Mouse (Mus musculus) neural tube, embryonic 12.5 days (tissue): Measurements from ENCODE around the gene Fam102a. TPM values are rescaled to one million over a fixed set of nuclear protein-coding genes. Genes with fewer than 3 reads are reported as not detected.

ENCODE experiments used
- ATAC-seq: fragments of 200-750 bp; cut with Nextera tagmentation; 2 replicates; pipeline ENCODE4 v1.8.0; 2017; ENCODE audit warnings: low read depth, mild to moderate bottlenecking, moderate TSS enrichment, moderate library complexity; ENCODE audit not compliant: low FRiP score
- H3K27ac ChIP-seq: fragments of 300-500 bp; sonication (generic); 2 replicates; pipeline ENCODE4 v1.5.1; 2016
- H3K27me3 ChIP-seq: fragments of 300-500 bp; sonication (generic); replicated peaks from 2 replicates; pipeline ENCODE4 v1.6.1; 2016; ENCODE audit warnings: mild to moderate bottlenecking
- H3K36me3 ChIP-seq: fragments of 300-500 bp; sonication (generic); 2 replicates; pipeline ENCODE4 v1.6.1; 2016; ENCODE audit warnings: mild to moderate bottlenecking
- H3K4me1 ChIP-seq: fragments of 300-500 bp; sonication (generic); 2 replicates; pipeline ENCODE4 v1.6.1; 2016
- H3K4me2 ChIP-seq: fragments of 300-500 bp; sonication (generic); replicated peaks from 2 replicates; pipeline ENCODE4 v1.6.1; 2016; ENCODE audit warnings: mild to moderate bottlenecking
- H3K4me3 ChIP-seq: fragments of 300-500 bp; sonication (generic); 2 replicates; pipeline ENCODE4 v1.5.1; 2016
- H3K9ac ChIP-seq: fragments of 300-500 bp; sonication (generic); 2 replicates; pipeline ENCODE4 v1.6.1; 2016; ENCODE audit warnings: mild to moderate bottlenecking
- H3K9me3 ChIP-seq: fragments of 300-500 bp; sonication (generic); 2 replicates; pipeline ENCODE4 v1.6.1; 2016; ENCODE audit warnings: mild to moderate bottlenecking
- WGBS: fragments of 180-500 bp; shearing (Covaris S2); methylation state at CpG from one replicate; pipeline ENCODE4 v1.1.7; 2016; 5-methylcytosine and 5-hydroxymethylcytosine counted together
- polyA plus RNA-seq: library from polyadenylated mRNA; unstranded; fragments of >200 nt; fragmentation: Nextera tagmentation; extraction: Ambion mirVana; gene quantifications from 2 replicates; pipeline ENCODE4 v1.2.1, GENCODE M21; 2016

Gene Fam102a
- polyA plus RNA-seq, 1 experiment from 2014 or later: 14.4 TPM

DNA sequence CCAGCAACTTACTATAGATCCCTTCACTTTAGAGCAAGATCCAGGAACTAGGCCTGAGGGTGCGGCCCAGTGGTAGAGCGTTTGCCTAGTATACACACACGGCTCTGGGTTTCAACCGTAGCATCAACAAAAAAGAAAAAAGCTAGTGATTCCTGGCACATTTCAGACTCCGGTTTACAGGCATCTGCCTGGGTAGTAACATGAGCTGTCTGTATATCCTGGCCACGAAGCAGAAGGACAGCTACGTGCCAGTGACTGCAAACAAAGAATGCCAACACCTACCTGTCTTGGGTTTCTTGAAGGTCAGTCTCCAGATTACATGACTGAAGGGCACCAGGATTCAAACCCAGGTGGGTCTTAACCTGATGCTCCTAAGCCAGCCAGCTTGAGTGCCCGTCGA is 14.0 kb downstream of the Fam102a start:
- H3K4me3 ChIP-seq: no peak overlapping the region
- 89% methylated on average over 9 of the region's 9 CpGs for WGBS
- H3K27ac ChIP-seq: no peak overlapping the region
- no peak for ATAC-seq
- no peaks in the 10 kb centered on the region for H3K27me3 ChIP-seq
- H3K4me1 ChIP-seq: peaks cover 5% of the 10 kb centered on the region; the same call in 1 of the 2 replicates
- no peak overlapping the region for H3K9ac ChIP-seq
- no peaks in the 10 kb centered on the region for H3K9me3 ChIP-seq
- 0 out of 2 replicates have a peak, but pooled peaks cover 7% of the 10 kb centered on the region for H3K36me3 ChIP-seq
- H3K4me2 ChIP-seq: no peak overlapping the region

DNA sequence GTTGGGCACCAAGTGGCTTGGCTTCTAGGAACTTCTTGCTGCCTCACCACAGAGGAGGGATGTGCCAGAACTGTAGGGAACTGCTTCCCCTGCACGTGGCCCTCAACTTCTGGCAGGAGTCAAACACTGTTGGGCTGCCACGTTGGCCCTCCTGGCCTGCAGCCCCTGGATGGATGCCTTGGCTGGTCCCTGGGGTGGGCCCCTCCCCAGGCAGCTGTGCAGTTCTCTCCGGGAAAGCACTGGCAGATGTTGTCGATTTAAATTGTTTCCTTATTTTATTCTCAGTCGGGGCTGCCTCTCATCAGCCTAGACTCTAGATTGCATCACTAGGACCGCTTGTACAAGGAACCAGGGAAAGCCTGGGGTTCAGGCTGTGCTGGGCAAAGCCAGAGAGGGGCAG is 14.6 kb downstream of the Fam102a start:
- Histone ChIP-seq H3K4me2 (no peak overlapping the region), H3K4me1 (peaks cover 5% of the 10 kb centered on the region; the same call in 1 of the 2 replicates), H3K36me3 (0 out of 2 replicates have a peak, but pooled peaks cover 7% of the 10 kb centered on the region), H3K4me3 (no peak overlapping the region), H3K27ac (no peak overlapping the region), H3K9ac (no peak overlapping the region), H3K27me3 (no peaks in the 10 kb centered on the region), H3K9me3 (no peaks in the 10 kb centered on the region)
- no peak for ATAC-seq
- WGBS: 86% methylated on average over 6 of the region's 6 CpGs

DNA sequence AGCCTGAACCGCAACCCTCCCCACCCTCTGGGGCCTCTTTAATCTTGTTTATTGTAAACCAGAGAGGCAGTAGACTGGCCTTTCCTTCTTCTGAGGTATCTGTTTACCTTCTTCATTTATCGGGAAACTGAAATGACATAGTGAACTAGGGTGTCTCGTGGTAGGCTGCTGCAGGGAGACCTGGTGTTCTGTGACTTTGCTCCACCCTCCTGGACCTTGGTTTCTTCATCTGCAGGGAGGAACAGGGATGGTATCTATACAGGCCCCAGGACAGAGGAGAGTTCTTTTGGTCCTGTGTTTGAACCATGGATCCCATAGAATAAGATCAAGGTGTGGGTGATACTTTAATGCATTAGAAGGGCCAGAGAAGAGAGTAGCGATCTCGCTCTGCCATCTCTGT is 16.1 kb downstream of the Fam102a start:
- 86% methylated on average over 5 of the region's 5 CpGs for WGBS
- Histone ChIP-seq H3K9ac (no peak overlapping the region), H3K36me3 (0 out of 2 replicates have a peak, but pooled peaks cover 3% of the 10 kb centered on the region), H3K27me3 (no peaks in the 10 kb centered on the region), H3K4me2 (no peak overlapping the region), H3K27ac (no peak overlapping the region), H3K4me3 (no peak overlapping the region), H3K9me3 (no peaks in the 10 kb centered on the region), H3K4me1 (peaks cover 15% of the 10 kb centered on the region)
- no peak for ATAC-seq

DNA sequence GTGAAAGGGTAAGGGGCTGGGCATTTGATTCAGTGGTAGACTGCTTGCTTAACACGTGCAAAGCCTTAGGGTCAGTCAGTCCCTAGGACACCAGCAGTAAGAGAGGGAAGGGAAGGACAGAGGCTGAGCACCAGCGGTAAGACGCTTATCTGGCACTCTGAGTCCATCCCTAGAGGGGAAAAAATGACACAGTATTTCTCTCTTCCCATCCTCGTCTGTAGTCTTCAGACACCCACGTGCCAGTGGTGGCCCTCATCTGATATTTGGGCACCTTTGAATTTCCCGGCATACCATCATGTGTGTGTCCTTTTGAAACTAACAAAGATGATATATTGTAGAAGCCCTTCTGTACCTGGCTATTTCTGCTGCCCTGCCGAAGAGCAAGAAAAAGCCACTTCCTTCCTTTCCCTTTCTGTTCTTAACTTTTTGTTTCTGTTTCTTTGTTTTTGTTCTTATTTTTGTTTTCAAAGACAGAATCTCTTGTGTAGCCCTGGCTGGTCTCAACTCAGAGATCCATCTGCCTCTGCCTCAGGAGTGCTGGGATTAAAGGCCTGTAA is 18.5 kb downstream of the Fam102a start:
- Histone ChIP-seq H3K36me3 (0 out of 2 replicates have a peak, but pooled peaks cover 3% of the 10 kb centered on the region), H3K4me2 (no peak overlapping the region), H3K27me3 (no peaks in the 10 kb centered on the region), H3K4me3 (no peak overlapping the region), H3K4me1 (peaks cover 39% of the 10 kb centered on the region), H3K9ac (no peak overlapping the region), H3K9me3 (no peaks in the 10 kb centered on the region), H3K27ac (no peak overlapping the region)
- 80% methylated on average over 7 of the region's 7 CpGs for WGBS
- no peak for ATAC-seq

DNA sequence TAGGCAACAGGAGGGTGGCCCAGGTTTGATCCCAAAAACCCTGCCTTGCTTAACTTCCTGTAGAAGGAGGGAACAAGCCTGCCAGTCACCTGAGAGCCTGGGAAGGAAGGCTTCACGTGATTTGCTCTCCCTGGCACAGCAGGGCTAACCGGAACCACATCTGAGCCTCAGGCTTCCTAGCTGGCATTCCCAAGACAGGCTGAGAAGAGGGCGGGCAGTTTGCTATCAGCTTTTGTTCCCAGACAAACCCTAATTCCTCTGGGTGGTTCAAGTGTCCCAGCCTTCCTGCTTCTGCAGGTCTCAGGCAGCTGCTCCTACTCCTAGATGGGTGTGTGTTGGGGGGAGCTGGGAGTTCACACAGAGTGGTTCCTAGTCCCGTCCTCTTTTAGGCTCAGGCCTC is 20.4 kb downstream of the Fam102a start:
- no peaks in the 10 kb centered on the region for H3K36me3 ChIP-seq
- ATAC-seq: no peak
- 0 out of 2 replicates have a peak overlapping the region, but pooled peaks have one; percentile 6 for H3K9ac ChIP-seq
- H3K9me3 ChIP-seq: no peaks in the 10 kb centered on the region
- no peak overlapping the region for H3K4me2 ChIP-seq
- H3K4me1 ChIP-seq: peaks cover 51% of the 10 kb centered on the region
- H3K4me3 ChIP-seq: no peak overlapping the region
- H3K27me3 ChIP-seq: no peaks in the 10 kb centered on the region
- WGBS: 39% methylated on average over 4 of the region's 4 CpGs
- H3K27ac ChIP-seq: 0 out of 2 replicates have a peak overlapping the region, but pooled peaks have one; percentile 7

DNA sequence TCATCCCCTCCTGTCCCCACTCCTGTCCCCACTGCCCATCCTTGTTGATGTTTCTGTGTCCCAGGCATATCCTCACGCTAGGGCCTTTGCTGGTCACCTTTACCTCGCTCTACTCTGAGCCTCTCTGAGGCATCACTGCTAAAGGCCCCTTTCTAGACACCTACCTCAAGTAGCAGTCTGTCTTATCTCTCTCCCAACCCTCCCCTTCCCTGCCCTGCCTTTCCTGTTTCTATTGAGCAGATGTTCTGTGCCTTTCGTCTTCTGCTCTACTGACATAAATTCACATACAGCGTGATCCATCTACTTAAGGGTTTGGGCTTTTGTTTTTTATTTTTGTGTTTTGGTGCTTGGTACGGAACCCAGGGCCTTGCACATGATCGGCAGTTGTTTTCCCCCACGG is 20.9 kb downstream of the Fam102a start:
- 81% methylated on average over 7 of the region's 7 CpGs for WGBS
- no peaks in the 10 kb centered on the region for H3K9me3 ChIP-seq
- no peak overlapping the region for H3K4me3 ChIP-seq
- no peak for ATAC-seq
- H3K27ac ChIP-seq: 0 out of 2 replicates have a peak overlapping the region, but pooled peaks have one; percentile 7
- no peak overlapping the region for H3K9ac ChIP-seq
- no peak overlapping the region for H3K4me2 ChIP-seq
- no peaks in the 10 kb centered on the region for H3K36me3 ChIP-seq
- no peaks in the 10 kb centered on the region for H3K27me3 ChIP-seq
- peaks cover 54% of the 10 kb centered on the region for H3K4me1 ChIP-seq

DNA sequence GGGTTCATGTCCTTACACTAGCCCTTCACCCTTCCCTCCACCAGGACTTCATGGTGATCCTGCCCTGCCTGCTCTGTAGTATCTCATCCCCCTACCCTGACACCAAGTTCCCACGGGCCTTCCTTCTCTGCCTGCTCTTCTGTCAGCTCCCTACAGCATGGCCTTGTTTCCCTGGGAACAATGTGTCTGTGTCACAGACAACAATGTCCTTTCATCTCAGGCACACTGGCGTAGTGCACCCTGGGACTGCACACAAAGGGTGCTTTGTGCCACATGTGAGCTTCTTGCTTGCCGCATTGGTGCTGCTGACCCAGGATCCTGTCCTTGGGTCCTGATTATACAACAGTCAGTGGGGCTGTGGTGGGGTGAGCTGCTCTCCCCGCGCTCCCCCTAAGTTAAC is 24.4 kb downstream of the Fam102a start:
- 20% methylated on average over 5 of the region's 5 CpGs for WGBS

DNA sequence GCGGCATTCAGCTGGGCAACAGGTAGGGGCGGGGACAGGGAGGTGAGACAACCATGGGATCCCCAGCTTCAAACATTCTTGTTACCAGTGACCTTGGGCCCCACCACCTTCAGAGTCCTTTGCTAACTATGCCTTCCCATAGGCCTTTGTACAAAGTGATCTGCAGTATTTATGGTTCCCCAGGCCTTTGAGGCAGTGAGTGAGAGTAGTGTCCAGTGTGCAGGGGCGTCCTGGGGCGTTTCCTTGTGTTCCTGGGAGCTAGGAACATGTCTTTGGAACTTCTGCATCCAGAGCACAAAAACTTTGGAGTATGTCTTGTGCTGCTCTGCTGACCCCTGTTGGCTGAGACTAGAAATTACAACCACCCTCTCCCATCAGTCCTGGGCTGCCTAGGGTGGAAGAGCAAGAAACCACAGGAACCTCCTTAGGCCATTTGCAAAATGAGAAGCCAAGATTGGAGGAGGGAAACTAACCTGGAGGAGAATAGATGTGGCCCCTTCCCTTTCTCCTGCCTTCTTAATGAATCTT is 31.5 kb downstream of the Fam102a start:
- Histone ChIP-seq H3K36me3 (peaks cover 65% of the 10 kb centered on the region), H3K27ac (no peak overlapping the region), H3K4me2 (no peak overlapping the region), H3K4me3 (no peak overlapping the region), H3K9me3 (no peaks in the 10 kb centered on the region), H3K27me3 (no peaks in the 10 kb centered on the region), H3K9ac (no peak overlapping the region), H3K4me1 (peaks cover 4% of the 10 kb centered on the region)
- WGBS: 44% methylated on average over 4 of the region's 4 CpGs
- no peak for ATAC-seq

More for the DNA sequence above, 24.4 kb downstream of the Fam102a start:
- no peaks in the 10 kb centered on the region for H3K27me3 ChIP-seq
- H3K4me1 ChIP-seq: peaks cover 54% of the 10 kb centered on the region
- H3K9ac ChIP-seq: no peak overlapping the region
- peaks cover 26% of the 10 kb centered on the region for H3K36me3 ChIP-seq
- H3K27ac ChIP-seq: peak overlapping the region; percentile 48
- peak overlapping the region; percentile 35; the same call in 1 of the 2 replicates for H3K4me2 ChIP-seq
- no peaks in the 10 kb centered on the region for H3K9me3 ChIP-seq
- H3K4me3 ChIP-seq: no peak overlapping the region
- ATAC-seq: peak; percentile 84

DNA sequence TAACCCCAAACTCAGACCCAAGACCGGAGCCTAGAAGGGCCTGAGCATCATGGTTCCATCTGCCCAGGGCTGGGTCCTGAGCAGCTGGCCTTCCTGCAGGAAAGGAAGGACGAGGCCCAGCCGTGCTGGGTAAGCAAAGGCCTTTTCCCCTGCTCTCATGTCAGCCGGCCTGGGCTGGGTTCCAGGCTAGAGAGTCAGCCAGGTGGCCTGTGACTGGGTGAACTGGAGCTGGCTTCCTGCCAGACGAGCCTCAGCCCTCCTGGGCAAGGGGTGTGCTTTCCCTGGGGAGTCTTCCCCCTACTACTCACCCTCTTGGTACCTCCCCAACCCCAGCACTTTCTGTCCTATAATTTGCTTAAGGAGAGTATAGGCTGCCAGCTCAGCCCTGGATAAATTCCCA is 33.0 kb downstream of the Fam102a start:
- H3K4me2 ChIP-seq: no peak overlapping the region
- no peak overlapping the region for H3K4me3 ChIP-seq
- 80% methylated on average over 5 of the region's 5 CpGs for WGBS
- no peak overlapping the region for H3K9ac ChIP-seq
- H3K27me3 ChIP-seq: no peaks in the 10 kb centered on the region
- peaks cover 57% of the 10 kb centered on the region for H3K36me3 ChIP-seq
- peaks cover 8% of the 10 kb centered on the region for H3K4me1 ChIP-seq
- H3K9me3 ChIP-seq: no peaks in the 10 kb centered on the region
- no peak for ATAC-seq
- H3K27ac ChIP-seq: no peak overlapping the region

DNA sequence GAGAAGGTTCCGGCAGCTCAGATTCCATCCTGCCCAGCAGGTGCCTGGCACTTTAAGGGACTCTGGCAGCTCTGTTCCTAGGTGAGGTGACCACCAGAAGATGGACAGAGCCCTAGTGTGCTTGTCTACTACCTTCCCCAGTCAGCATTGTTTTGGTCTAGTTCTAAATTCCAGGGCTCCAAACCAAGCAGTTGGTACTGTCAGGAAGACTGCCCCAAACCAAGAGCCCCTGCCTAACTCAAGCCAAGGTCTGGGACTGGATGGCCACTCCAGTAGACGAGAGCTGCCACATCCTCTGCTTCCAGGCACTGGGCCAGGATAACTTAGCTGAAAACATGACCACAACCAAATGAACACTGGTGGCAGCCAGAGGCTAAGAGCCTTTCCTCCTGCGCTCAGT is 33.8 kb downstream of the Fam102a start:
- Histone ChIP-seq H3K4me1 (peaks cover 8% of the 10 kb centered on the region), H3K27me3 (no peaks in the 10 kb centered on the region), H3K4me3 (no peak overlapping the region), H3K27ac (no peak overlapping the region), H3K4me2 (no peak overlapping the region), H3K36me3 (peaks cover 52% of the 10 kb centered on the region), H3K9me3 (no peaks in the 10 kb centered on the region), H3K9ac (no peak overlapping the region)
- no peak for ATAC-seq
- 95% methylated on average over 3 of the region's 3 CpGs for WGBS

DNA sequence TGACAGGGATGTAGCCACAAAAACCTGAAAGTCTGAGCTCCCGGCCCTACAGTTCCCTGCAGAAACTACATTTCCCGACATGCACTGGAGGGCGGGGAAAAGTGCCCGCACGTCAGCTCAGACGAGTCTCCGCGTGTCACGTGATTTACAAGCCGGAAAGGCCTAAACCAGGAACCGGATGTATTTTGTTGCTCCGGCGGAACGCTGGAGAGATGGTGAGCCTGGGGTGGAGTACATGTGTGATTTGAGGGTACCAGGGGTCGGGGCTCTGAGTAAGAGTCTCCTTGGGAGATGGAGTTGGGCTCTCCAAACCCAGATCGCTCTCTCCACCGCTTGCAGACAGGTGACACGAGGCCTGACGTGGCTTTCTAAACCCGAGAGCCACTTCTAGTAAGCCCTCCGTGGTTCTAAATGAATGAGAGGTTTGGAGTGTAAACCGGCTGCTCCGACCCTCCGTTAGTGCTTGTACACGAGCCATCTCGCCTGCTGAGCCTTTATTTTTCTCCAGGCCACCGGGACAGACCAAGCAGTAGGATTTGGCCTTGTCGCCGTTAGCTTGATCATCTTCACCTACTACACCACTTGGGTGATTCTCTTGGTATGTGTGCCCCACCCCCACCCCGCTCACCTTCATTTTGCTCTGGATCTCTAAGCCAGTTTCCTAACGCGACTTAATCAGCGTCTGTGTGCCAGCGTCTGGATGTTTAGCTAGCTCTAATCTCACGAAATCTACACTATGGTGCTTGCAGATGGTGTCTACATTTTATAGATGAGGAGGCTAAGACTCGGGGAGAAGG is 35.8 kb downstream of the Fam102a start, which contains the start of gene Dpm2:
Gene Dpm2 (plus strand): TSS at position 161 of the 797 bp plus-strand sequence.
- peak within 1 kb of the TSS; percentile 82 for H3K4me2 ChIP-seq
- ATAC-seq: peak; percentile 67
- 2% methylated on average over 36 of the region's 36 CpGs for WGBS
- no peaks in the 10 kb centered on the region for H3K9me3 ChIP-seq
- peak within 1 kb of the TSS; percentile 65 for H3K4me3 ChIP-seq
- peaks cover 32% of the 10 kb centered on the region for H3K36me3 ChIP-seq
- H3K27ac ChIP-seq: no peak within 1 kb of the TSS
- H3K9ac ChIP-seq: peak within 1 kb of the TSS; percentile 71
- H3K27me3 ChIP-seq: no peaks in the 10 kb centered on the region
- peaks cover 8% of the 10 kb centered on the region for H3K4me1 ChIP-seq

DNA sequence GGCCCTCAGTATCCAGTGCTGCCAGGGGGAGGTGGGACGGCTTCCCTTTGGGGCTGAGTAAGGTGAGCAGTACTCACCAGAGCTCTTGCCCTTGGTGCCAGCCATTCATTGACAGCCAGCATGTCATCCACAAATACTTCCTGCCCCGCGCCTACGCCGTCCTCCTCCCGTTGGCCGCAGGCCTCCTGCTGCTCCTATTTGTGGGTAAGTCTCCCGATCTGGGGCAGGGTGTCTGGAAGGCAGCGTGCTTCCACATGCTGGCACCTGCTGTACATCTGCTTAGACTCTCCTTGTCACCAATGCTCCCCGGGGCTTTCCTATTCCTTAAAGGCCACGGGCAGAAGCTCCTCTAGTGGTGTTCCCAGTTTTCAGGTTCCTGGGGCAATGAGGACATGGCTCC is 37.1 kb downstream of the Fam102a start:
- Histone ChIP-seq H3K4me1 (peaks cover 8% of the 10 kb centered on the region), H3K9me3 (no peaks in the 10 kb centered on the region), H3K9ac (no peak overlapping the region), H3K36me3 (peaks cover 20% of the 10 kb centered on the region), H3K27ac (no peak overlapping the region), H3K27me3 (peaks cover 6% of the 10 kb centered on the region; the same call in 1 of the 2 replicates), H3K4me3 (no peak overlapping the region), H3K4me2 (peak overlapping the region; percentile 82; the same call in 1 of the 2 replicates)
- ATAC-seq: no peak
- 89% methylated on average over 11 of the region's 11 CpGs for WGBS
